Mouse (Mus musculus): Measurements from ENCODE around the gene Lrrc32. TPM values are rescaled to one million over a fixed set of nuclear protein-coding genes. Genes with fewer than 3 reads are reported as not detected.

Lrrc32 gene
- total RNA-seq, 1 experiment, result 0.62 TPM

- no peak overlapping the region for H3K9ac ChIP-seq (ENCODE audit: insufficient read depth, low read depth, low read length, poor library complexity, severe bottlenecking)
- in situ Hi-C loops (cut with MboI; ENCODE audit: low sequenced_read_pairs in 2 of 2, unreplicated experiment in 2 of 2), result no loop called here
- TF ChIP-seq CHD2 (IDR thresholded peaks at IDR 0.05; ENCODE audit: low read depth, low read length) (no peak), ZNF384 (IDR thresholded peaks at IDR 0.05; ENCODE audit: low read depth, low read length) (no peak), HCFC1 (IDR thresholded peaks at IDR 0.05; ENCODE audit: borderline replicate concordance, insufficient read depth, low read length) (no peak), ZC3H11A (IDR thresholded peaks at IDR 0.05; ENCODE audit: borderline replicate concordance, low read depth, low read length) (no peak), MAFK (IDR thresholded peaks at IDR 0.05; ENCODE audit: insufficient read depth, low read depth, low read length) (no peak)
- H3K27ac ChIP-seq (ENCODE audit: insufficient read depth, low read depth, low read length, poor library complexity, severe bottlenecking), result no peak overlapping the region
- H3K4me3 ChIP-seq (ENCODE audit: insufficient read depth in 1 of 2, low read depth in 1 of 2, low read length in 2 of 2, poor library complexity in 1 of 2, severe bottlenecking in 1 of 2), result no peak overlapping the region
- no peaks in the 10 kb centered on the region for H3K9me3 ChIP-seq (ENCODE audit: control insufficient read depth, insufficient read depth, low read depth, low read length)
- no peak for DNase-seq (ENCODE audit: low read depth, low spot score)
- H3K36me3 ChIP-seq (ENCODE audit: control insufficient read depth, insufficient read depth, low read length, poor library complexity, severe bottlenecking), result no peaks in the 10 kb centered on the region
- H3K4me1 ChIP-seq (ENCODE audit: control insufficient read depth in 2 of 2, insufficient read depth in 2 of 2, low read length in 2 of 2, poor library complexity in 1 of 2), result peaks cover 0 to 2% of the 10 kb centered on the region in 2 experiments; a peak in 1 of 4 replicates
Observed at GRCm38 (mm10) chr7:98532981-98533380, 43.9 kb downstream of the Lrrc32 start.

GRCm38 (mm10) chr7:98534432-98534855, 45.4 kb downstream of the Lrrc32 start:
- Histone ChIP-seq H3K27ac (ENCODE audit: insufficient read depth, low read depth, low read length, poor library complexity, severe bottlenecking) (no peak overlapping the region), H3K36me3 (ENCODE audit: control insufficient read depth, insufficient read depth, low read length, poor library complexity, severe bottlenecking) (no peaks in the 10 kb centered on the region), H3K4me3 (ENCODE audit: insufficient read depth in 1 of 2, low read depth in 1 of 2, low read length in 2 of 2, poor library complexity in 1 of 2, severe bottlenecking in 1 of 2) (no peak overlapping the region), H3K9me3 (ENCODE audit: control insufficient read depth, insufficient read depth, low read depth, low read length) (no peaks in the 10 kb centered on the region), H3K4me1 (ENCODE audit: control insufficient read depth in 2 of 2, insufficient read depth in 2 of 2, low read length in 2 of 2, poor library complexity in 1 of 2) (peaks cover 0 to 2% of the 10 kb centered on the region in 2 experiments; a peak in 1 of 4 replicates), H3K9ac (ENCODE audit: insufficient read depth, low read depth, low read length, poor library complexity, severe bottlenecking) (no peak overlapping the region)
- in situ Hi-C loops (cut with MboI; ENCODE audit: low sequenced_read_pairs in 2 of 2, unreplicated experiment in 2 of 2), result no loop called here
- DNase-seq (ENCODE audit: low read depth, low spot score), result no peak
- TF ChIP-seq ZC3H11A (IDR thresholded peaks at IDR 0.05; ENCODE audit: borderline replicate concordance, low read depth, low read length) (no peak), ZNF384 (IDR thresholded peaks at IDR 0.05; ENCODE audit: low read depth, low read length) (no peak), CHD2 (IDR thresholded peaks at IDR 0.05; ENCODE audit: low read depth, low read length) (no peak), MAFK (IDR thresholded peaks at IDR 0.05; ENCODE audit: insufficient read depth, low read depth, low read length) (no peak), HCFC1 (IDR thresholded peaks at IDR 0.05; ENCODE audit: borderline replicate concordance, insufficient read depth, low read length) (no peak)

GRCm38 (mm10) chr7:98535191-98535590, 46.1 kb downstream of the Lrrc32 start:
- no peak overlapping the region for H3K9ac ChIP-seq (ENCODE audit: insufficient read depth, low read depth, low read length, poor library complexity, severe bottlenecking)
- no peaks in the 10 kb centered on the region for H3K36me3 ChIP-seq (ENCODE audit: control insufficient read depth, insufficient read depth, low read length, poor library complexity, severe bottlenecking)
- H3K27ac ChIP-seq (ENCODE audit: insufficient read depth, low read depth, low read length, poor library complexity, severe bottlenecking), result no peak overlapping the region
- H3K9me3 ChIP-seq (ENCODE audit: control insufficient read depth, insufficient read depth, low read depth, low read length), result no peaks in the 10 kb centered on the region
- no peak for DNase-seq (ENCODE audit: low read depth, low spot score)
- H3K4me1 ChIP-seq (ENCODE audit: control insufficient read depth in 2 of 2, insufficient read depth in 2 of 2, low read length in 2 of 2, poor library complexity in 1 of 2), result peaks cover 0 to 2% of the 10 kb centered on the region in 2 experiments; a peak in 1 of 4 replicates
- in situ Hi-C loops (cut with MboI; ENCODE audit: low sequenced_read_pairs in 2 of 2, unreplicated experiment in 2 of 2), result no loop called here
- no peak for TF ChIP-seq HCFC1 (IDR thresholded peaks at IDR 0.05; ENCODE audit: borderline replicate concordance, insufficient read depth, low read length)
- TF ChIP-seq CHD2 (IDR thresholded peaks at IDR 0.05; ENCODE audit: low read depth, low read length), result no peak
- TF ChIP-seq ZC3H11A (IDR thresholded peaks at IDR 0.05; ENCODE audit: borderline replicate concordance, low read depth, low read length), result no peak
- no peak for TF ChIP-seq MAFK (IDR thresholded peaks at IDR 0.05; ENCODE audit: insufficient read depth, low read depth, low read length)
- no peak for TF ChIP-seq ZNF384 (IDR thresholded peaks at IDR 0.05; ENCODE audit: low read depth, low read length)
- no peak overlapping the region for H3K4me3 ChIP-seq (ENCODE audit: insufficient read depth in 1 of 2, low read depth in 1 of 2, low read length in 2 of 2, poor library complexity in 1 of 2, severe bottlenecking in 1 of 2)

GRCm38 (mm10) chr7:98535882-98536281, 46.8 kb downstream of the Lrrc32 start:
- no peak overlapping the region for H3K27ac ChIP-seq (ENCODE audit: insufficient read depth, low read depth, low read length, poor library complexity, severe bottlenecking)
- H3K4me3 ChIP-seq (ENCODE audit: insufficient read depth in 1 of 2, low read depth in 1 of 2, low read length in 2 of 2, poor library complexity in 1 of 2, severe bottlenecking in 1 of 2), result no peak overlapping the region
- H3K9me3 ChIP-seq (ENCODE audit: control insufficient read depth, insufficient read depth, low read depth, low read length), result no peaks in the 10 kb centered on the region
- TF ChIP-seq CHD2 (IDR thresholded peaks at IDR 0.05; ENCODE audit: low read depth, low read length) (no peak), ZNF384 (IDR thresholded peaks at IDR 0.05; ENCODE audit: low read depth, low read length) (no peak), HCFC1 (IDR thresholded peaks at IDR 0.05; ENCODE audit: borderline replicate concordance, insufficient read depth, low read length) (no peak), ZC3H11A (IDR thresholded peaks at IDR 0.05; ENCODE audit: borderline replicate concordance, low read depth, low read length) (no peak), MAFK (IDR thresholded peaks at IDR 0.05; ENCODE audit: insufficient read depth, low read depth, low read length) (no peak)
- peaks cover 0 to 2% of the 10 kb centered on the region in 2 experiments; a peak in 1 of 4 replicates for H3K4me1 ChIP-seq (ENCODE audit: control insufficient read depth in 2 of 2, insufficient read depth in 2 of 2, low read length in 2 of 2, poor library complexity in 1 of 2)
- no peak overlapping the region for H3K9ac ChIP-seq (ENCODE audit: insufficient read depth, low read depth, low read length, poor library complexity, severe bottlenecking)
- H3K36me3 ChIP-seq (ENCODE audit: control insufficient read depth, insufficient read depth, low read length, poor library complexity, severe bottlenecking), result no peaks in the 10 kb centered on the region
- in situ Hi-C loops (cut with MboI; ENCODE audit: low sequenced_read_pairs in 2 of 2, unreplicated experiment in 2 of 2), result no loop called here
- no peak for DNase-seq (ENCODE audit: low read depth, low spot score)
